Mouse (Mus musculus) 416B (cell line): ENCODE measurements around the gene Hmg20a.

Experiments
- DNase-seq: peaks from one replicate; pipeline ENCODE4 v3.0.0; 2011; ENCODE audit warnings: low read depth

Hmg20a gene

DNA sequence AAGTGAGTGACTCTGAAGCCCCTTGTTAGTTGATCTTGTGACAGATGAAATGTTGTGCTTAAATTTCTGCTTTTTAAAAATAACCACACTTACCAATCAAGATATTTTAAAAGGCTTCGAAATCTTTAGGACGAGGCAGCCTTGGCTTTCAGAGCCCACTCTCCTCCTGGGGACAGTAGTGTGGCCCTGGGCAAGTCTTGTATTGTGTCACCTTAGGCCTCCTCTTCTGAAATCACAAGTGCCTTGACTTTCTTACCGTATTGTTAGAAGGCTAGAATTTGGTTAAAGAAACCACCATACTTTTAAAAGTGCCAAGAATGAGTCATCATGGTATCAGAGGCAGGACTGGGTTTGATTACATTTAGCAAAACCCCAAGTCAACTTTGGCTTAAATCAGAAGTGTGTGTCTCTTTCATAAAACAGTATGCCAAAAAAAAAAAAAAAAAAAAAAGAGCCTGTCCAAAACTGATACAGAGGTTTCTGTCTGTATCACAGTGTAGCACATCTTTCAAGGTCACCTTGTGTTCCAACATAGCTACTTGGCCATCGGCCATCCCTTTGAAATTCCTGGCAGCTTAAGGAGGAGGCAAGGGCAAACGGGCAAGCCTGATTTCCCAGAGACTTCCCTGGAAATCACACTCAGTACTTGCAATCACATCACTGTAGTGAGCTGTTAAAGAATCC, 78.9 kb downstream of the Hmg20a start:
- peak; percentile 82 for DNase-seq

DNA sequence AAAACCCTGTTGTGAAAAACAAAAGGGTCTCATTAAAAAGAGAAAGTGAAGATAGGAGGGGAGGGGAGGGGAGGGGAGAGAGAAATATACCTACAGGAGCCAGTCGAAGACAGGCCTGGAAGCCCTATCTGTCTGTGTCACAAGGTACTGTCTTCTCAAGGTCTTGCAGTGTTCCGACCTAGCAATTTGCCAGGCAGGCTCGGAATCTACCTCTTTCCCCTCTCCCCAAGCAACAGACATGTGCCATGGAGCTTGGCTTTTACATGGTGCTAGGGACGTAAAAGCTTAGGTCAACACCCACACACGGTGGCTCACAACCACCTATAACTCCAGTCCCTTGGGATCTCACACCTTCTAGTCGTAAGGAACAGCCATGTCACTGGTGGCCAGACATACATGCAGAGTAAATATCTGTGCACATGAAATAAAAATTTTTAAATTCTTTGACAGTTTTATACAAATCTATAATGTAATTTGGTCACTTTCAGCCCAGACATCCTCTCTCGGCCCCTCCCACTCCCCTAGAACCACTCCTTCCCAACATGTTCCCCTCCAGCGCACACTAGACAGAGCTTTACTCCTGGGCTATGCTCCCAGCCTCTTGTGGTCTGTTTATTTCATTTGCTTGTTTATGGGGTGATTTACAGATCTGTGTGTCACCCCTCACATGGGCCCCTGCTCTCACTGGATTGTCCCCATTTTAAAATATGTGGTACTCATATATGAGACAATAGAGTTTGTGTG, 81.1 kb downstream of the Hmg20a start:
- DNase-seq, result no peak

DNA sequence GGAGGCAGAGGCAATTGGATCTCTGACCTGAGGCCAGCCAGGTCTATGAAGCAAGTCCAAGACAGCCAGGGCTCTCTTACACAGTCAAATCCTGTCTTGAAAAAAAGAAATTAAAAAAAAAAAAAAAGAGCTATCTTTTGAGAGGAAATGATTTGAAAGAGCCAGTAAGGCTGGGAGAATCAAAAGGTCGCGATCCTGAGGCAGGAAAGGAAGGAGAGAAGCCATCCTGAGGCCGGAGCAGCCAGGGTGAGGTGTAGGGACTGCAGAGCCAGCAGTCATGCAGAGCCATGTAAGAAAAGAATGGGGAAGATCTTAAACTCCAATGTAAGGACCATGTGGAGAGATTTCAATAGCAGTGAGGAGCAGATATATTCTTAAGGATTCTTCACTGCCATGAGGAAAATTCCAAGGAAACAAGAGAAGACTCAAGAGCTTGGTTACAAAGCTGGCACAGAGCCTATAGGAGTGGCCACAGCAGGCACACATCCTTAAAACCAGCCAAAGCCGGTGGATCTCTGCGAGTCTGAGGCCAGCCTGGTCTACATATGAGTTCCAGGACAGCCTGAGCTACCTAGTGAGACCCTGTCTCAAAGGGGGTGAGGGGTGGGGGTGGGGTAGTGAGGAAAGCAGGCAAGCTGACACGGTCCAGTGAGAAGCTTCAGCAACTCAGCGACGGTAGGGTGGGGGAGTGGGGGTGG, 82.6 kb downstream of the Hmg20a start:
- DNase-seq, result no peak

DNA sequence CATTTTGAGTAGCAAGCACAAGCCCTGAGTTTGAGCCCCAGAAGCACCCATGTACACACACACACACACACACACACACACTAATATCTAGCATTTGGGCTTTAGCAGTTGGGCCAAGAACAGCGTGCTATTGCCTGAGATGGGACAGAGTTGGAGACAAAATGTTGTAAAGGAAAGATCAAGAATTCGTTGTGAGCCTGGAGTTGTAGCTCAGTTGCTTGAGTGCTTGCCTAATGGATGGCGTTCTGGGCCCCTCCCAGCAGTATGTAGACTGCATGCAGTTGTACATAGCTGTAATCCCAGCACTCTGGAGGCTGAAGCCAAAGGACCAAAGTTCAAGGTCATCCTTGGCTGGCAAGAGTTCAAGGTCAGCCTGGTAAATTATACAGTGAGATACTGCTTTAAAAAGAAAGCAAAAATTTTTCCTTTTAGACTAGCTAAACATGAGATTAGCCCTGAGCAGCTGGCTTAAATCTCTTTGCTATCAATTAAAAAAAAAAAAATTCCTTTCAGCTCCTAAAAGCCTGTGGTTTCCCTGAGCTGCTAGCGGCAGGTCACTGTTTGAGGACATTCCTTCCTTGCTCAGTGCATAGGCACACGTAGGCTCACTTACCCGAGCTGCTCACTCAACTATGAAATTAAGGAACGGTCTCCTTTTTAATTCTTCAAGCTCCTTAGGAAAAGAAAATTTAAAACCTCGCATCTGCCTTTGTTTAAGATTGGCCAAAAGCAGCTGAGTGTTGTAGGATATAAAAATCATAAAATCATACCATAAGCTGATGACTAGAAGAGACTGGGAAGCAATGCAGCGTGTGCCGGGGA, 83.5 kb downstream of the Hmg20a start:
- DNase-seq, result no peak

DNA sequence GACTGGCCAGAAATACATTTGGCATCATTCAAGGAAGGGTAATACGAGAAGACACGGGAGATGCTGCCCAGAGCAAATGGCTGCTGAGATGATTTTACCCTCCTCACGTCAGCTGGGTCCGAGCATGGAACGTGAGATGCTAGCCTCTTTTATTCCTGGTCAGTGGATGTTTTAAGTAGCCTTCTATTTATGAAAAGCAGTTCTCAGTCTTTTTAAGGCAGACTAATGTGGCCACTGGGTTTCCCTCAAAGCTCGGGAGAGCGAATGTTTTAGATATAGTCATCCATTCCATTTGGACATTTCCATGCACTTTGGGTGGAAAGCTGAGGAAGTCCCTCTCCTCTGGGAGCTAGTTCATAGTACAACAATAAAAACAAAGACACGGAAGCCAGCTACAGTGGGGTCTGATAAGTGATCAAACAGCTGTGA, 84.1 kb downstream of the Hmg20a start:
- no peak for DNase-seq

DNA sequence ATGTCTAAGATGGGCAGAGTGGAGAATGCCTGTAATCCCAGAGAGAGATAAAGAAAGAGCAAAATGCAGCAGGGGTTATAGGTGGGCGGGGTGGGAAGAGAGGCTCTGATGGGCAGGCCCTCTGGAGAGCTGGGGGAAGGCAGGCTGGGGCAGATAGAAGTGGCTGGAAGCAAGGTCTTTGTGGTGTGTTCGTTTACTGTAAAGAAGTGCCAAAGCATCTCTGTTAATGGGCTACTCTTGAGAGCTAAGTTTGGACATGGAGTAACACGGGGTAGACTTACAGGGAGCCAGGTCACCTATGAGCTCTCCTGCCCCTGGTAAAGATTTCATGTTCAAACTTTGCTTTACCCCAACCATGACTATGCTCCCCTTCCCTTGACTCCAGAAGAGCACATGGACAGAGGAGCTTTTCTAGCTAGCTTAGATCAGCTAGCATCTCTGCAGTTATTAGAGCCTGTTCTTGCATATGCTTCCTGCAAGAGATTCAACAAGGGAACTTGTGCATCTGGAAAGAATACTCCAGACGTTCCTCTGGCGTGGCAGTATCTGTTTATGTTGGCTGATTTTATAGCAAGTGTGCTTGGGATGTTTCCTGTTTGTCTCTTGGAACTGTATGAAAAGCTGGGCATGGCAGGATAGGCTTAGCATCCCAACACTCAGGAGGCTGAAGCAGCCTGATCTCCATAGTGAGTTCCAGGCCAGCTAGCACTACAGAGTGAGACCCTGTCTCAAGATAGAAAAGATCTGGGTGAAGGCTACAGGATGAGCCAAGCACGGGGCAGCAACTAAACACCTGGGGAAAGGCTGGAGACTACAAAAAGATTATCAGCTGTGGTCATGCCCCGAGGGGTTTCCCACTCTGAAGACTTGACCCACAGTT, 85.5 kb downstream of the Hmg20a start:
- no peak for DNase-seq

DNA sequence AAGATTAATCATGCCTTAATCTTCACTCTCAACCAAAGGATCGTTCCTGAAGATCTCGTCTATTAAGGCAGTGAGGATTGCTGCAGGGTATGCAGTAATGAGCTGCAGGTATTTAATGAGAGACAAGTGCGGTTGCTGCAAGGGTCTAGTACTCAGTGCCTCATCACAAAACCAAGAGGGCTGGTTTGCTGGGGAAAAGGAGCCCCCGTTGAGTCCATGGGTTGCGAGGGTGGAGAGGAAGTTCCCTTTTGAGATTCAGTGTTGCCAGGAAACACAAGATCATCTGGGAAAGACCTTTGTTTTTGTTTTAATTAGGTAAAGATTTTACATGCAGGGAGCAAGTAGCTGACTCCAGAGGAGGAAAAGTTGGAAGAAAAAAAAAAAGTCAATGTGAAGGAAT, 86.1 kb downstream of the Hmg20a start:
- no peak for DNase-seq

DNA sequence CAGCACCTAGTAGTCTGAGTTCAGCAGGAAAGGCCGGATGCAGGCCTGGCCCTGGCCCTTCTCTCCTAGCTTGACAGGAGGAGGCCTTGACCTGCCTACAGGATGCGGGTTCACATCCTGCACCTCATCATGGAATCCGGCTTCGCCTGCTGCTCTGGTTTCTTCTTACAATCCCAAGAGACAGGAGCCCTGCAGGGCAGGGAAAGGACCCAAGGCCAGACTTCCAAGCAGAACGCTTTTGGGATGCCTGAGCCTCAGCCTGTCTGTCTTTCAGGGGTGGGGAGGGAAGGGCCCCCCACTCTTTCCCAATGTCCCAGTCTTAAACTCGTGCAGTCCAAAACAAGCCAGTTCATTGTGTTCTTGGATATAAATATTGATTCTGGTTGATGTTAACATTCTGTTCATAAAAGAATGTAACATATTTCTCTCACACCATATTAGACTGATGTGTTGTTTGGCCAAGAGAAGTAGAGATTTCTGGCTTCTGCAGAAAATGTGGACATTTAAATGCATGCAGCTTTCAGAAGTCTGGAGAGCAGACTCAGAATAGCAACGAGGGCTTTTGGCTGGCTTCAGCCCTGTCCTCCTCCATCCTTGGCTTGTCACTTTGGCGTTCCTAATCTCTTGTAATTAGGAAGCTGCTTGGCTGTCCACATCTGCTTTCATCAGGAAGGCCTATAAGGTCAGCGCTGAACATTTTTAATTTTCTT, 86.8 kb downstream of the Hmg20a start:
- DNase-seq, result no peak

DNA sequence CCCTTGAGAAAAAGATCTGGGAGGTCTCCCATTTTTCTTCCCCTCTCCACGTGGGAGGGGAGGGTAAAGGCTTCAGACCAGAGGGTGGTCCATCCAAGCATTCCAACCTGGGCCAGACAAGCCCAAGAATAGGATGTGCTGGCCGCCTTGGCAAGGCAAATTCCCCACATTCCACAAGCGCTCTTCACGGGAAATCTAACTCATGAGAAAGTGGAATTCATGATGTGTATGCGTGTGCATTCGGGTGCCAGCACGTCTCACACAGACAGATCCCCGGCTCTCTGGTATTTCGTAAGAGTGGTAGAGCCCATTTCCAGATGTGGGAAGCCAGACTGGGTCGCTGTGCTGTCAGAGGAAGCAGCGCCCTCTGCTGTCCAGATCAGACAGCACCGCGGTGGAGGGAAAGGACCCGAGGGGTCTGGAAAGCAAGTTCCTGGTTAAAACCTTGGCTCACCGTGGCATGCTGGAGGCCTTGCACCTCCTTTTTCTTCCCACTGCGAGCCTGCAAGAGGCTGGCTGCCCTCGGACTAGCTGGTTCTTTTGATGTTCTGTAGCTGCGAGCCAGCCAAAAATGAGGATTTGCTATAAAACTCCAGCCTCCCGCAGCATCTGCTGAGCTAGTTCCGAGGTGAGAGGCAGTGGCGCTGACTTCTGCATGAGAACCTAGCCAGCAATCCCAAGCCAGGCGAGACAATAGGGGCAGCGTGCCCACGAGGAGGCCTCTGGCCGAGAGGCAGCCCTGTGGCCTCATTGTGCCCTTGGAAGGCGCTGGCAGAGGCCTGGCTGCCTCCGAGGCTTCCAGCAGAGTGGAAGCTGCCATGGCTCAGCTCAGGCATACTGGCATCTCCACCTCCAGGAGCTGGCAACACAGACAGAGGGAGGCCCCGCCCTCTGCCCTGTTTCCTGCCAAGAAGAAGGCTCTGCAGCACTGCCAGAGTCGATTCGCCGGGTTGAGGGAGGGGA, 87.7 kb downstream of the Hmg20a start:
- DNase-seq, result peak; percentile 96

DNA sequence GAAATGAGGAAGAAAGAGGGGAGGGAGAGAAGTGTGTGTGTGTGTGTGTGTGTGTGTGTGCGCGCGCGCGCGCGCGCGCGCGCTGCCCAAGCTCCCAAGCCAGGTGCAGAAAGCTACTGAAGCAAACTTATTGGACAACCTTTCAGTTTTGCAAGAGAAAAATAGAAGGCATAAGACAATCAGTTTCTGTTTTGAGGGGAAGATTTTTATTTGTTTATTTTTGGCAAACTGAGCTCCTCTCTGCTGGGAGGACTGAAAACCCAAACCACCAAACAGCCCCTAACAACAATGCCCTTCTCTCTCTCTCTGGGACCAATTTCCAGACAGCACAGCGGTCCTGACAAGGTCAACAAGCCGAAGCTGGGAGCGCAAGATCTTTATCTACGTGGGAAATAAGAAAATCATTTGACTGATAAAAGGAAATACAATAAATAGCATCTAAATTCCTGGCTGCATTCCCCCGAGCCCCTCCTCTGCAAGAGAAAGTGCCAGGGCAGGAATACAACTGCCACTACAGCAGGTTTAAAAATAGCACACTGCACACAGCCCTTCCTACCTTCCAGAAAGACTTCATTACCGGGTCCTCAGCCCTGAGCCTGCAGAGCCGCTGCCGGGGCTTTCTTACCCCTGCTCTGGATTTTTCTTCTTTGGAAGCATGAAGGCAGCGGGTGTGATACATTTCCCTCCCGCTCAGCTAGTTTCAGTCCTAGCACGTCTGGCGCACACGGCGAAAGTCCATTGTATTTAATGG, 88.7 kb downstream of the Hmg20a start:
- DNase-seq, result peak; percentile 70

DNA sequence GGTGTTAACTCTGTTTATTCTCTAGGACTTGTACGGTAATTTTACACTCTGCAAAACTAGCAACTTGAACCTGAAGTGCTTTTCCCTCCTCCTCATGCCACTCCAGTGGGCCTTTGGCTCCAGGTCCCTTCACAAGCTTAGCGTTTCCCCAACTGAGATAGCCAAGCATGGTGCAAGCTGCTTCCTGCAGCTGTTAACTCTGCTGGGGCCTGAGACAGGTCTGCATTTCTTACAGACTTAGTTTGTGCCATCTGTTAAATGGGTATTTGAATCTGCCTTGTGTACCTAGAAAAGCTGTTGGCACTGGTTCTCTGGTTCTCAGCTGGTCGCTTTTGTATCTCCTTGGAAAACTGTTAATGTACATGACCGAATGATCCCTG, 89.3 kb downstream of the Hmg20a start:
- DNase-seq, result no peak

DNA sequence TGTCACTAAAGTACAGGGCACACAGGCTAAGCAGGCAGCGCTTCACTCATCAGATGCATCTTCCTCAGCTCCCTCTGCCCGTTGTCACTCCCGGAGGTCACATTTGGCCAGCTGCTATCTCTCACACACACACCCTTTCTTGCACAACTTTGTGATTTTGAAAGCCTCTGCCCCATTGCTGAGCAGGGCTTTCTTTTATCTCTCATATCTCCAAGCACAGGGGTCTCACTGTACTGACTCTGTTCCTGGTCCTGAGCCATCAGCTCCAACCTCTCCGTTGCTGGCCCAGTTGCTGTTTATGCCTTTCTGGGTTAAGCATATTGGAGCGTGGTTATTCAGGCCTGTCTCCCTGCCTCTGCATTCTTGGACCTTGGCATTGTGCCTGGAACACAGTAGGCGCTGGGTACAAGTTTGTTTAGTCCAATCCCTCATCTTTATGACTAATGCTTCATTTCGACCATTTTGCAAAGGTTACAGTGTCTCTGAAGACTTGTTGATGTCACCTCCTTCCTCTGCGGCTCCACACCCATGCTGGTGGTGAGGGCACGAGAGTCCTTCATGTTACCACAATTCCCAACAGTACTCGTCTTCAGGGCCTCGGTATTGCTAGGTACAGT, 90.5 kb downstream of the Hmg20a start:
- DNase-seq, result peak; percentile 94

DNA sequence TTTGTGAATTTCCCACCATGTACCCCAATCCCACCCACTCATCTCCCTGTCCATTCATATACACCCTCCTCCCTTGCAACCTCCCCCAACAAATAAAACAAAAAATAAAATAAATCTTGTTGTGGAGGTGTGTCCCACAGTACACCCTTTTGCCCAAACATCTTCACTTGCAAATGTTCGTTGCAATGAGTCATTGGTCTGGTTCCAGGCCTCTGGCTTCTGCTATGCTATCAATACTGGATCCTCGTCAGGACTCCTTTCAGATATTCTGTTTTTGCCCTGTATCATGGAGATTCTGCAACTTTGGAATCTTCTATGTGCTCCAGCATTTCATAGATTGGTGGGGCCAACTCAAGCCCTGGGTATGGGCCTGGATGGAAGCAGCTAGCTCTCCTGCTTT, 91.9 kb downstream of the Hmg20a start:
- no peak for DNase-seq

DNA sequence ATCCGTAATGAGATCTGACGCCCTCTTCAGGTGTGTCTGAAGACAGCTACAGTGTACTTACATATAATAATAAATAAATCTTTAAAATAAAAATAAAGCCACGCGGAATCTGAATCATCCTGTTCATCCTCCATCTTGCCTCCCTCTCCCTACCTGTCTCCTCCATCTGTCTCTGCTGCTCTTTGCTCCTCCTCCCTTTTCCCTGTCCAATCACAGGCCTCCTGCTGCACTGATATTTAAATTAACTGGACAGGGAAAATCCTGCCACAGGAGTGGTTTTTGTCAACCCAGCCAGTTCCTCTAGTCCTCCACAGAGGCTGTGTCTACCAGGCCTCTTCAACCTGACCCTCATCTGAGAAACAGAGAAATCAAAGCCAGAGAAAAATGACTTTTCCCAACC, 94.1 kb downstream of the Hmg20a start:
- no peak for DNase-seq

DNA sequence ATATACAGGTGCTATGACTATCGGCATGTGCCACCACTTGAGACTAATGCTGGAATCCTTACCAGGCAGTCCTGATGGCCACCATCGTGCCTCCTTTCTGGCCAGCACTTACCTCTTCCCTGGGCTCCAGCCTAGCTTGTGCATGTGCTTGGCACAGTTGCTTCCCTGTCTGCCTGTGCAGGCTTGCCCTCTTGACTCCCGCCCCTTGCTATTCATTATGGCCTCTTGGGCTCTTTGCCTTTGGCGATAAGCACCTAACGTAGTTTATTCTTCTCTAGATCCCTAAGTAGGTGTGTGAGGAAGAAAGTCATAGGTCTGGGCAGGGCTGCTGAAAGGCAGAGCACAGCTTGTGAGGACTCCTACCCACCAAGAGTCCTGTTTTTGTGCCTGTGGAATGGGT, 96.7 kb downstream of the Hmg20a start:
- no peak for DNase-seq

DNA sequence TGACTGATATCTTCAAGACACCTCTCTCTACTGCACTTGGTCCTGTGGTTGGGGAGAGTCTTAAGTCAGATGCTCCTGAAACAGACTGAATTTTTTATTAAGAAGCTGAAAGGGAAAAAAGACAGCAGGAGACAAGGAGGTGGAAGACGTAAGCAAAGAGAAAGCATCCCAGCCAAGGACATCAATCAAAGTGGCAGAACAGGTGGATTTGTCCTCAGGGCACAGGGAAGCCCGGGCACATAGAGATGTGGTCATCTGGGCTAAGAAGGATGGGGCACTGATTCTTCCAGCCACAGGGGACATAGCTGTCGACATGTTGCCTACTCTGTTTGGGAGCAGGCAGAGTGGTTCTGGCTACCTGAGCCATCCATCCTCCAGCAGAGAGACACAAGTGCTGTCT, 97.8 kb downstream of the Hmg20a start:
- DNase-seq, result no peak

DNA sequence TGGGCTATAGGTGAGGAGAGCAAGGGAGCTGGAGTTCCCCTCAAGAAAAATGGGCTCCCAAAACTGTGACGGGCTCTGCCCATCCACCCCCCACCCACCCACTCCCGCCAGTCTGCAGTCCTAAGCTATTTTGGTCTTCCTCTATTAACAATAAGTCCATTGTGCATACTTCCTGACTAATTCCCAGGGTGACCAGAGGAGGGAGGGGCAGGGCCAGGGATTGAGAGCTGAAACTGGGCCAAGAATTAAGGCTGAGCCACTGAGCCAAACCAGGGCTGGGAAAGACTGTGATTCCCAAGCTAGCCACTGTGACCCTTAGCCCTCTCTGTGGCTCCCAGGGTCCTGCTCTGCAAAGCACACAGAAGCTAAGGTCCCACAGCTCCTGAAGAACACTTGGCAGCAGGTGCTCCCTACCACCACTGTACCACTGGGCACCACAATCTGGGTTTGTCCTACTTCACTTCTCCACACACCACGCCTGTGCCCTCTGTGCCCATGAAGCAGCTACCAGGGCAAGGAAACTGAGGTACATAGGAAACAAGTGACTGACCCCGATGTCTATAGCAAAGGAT, 98.4 kb downstream of the Hmg20a start:
- DNase-seq, result no peak

DNA sequence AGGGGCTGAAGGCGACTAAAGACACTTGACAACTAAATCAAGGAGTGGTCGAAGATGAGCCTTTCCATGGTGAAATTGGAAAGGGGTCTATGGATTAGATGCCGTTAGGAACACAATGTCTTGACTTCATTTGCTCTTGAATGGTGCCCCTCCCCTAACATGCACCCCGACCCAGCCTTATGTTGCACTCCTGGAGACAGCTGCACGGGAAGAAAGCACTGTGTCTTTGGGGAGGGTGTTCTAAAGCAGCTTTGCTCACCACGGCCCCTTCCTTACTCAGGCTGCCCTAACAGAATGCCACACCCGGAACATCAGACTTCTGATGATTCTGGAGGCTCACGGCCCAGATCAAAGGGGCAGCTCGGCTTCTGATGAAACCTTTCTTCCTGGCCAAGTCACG, 103.9 kb downstream of the Hmg20a start:
- no peak for DNase-seq
